Mouse (Mus musculus) effector memory CD4-positive, alpha-beta T cell, adult 5 months (primary cell): ENCODE measurements around the gene Mt3. TPM values are rescaled to one million over a fixed set of nuclear protein-coding genes. Genes with fewer than 3 reads are reported as not detected.

ENCODE experiments used
- polyA plus RNA-seq: library from polyadenylated mRNA; unstranded; fragments of 100-300 nt; shearing (Covaris generic); gene quantifications from one replicate; pipeline ENCODE4 v1.2.1, GENCODE M21; 2017

The Mt3 gene
- polyA plus RNA-seq, result not detected

DNA sequence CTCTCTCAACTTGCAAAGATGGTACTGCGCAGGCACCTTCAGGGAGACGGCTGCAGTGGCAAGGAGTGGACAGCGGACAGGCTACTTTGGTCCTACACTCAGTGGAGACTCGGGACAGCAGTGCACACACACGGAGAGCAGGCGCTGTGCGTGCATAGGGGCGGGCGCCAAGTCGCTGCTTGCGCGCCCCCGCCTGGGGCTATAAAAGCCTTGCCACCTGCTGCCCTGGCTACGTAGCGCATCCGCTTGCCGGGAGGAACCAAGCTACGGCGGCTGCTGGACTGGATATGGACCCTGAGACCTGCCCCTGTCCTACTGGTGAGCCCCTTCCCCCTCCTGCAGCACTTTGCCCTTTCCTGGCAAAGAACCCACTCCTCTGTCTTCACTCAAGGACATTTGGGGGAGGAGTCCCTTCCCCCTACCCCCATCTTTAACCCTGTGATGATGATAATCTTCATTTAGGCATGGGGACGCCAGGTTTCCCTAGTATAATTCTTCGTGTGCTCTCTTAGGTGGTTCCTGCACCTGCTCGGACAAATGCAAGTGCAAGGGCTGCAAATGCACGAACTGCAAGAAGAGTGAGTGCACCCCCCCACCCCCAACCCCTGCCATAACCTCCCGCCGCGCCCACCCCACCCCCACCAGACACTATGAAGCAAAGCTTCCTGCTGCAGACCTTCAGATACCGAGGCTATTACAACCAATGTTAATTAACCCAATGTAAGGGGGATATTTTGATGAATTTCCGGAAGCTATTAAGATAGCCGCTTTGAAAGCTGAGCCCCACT is at the start of gene Mt3:
Mt3 (plus strand) TSS at position 95 of the 788 bp plus-strand sequence.

GRCm38 (mm10) chr8:94136933-94137332 is 15.5 kb upstream of the Mt3 start, which contains the start of gene Mt4:
TSS of gene Mt4 (plus strand) at chr8:94137197.

GRCm38 (mm10) chr8:94172075-94172808 is 19.8 kb downstream of the Mt3 start, which contains the start of gene Mt2:
TSS of gene Mt2 (plus strand) at chr8:94172664.

GRCm38 (mm10) chr8:94178857-94179712 is 26.7 kb downstream of the Mt3 start, which contains the start of gene Mt1:
TSS of gene Mt1 (plus strand) at chr8:94179082.

Other genes starting within 250 kb of the Mt3 start
- gene Amfr, start 139.8 kb upstream of the Mt3 start, polyA plus RNA-seq, result 134 TPM
- 106 TPM for gene Nudt21, start 115.6 kb upstream of the Mt3 start, polyA plus RNA-seq
- gene Ogfod1, start 115.4 kb upstream of the Mt3 start, polyA plus RNA-seq, result 13.2 TPM
- 11.4 TPM for gene Bbs2, start 53.7 kb upstream of the Mt3 start, polyA plus RNA-seq
- gene Mt4, start 15.4 kb upstream of the Mt3 start, polyA plus RNA-seq, result not detected
- gene Mt2, start 20.1 kb downstream of the Mt3 start, polyA plus RNA-seq, result 6.5 TPM
- gene Mt1, start 26.5 kb downstream of the Mt3 start, polyA plus RNA-seq, result 33.8 TPM
- 35.0 TPM for gene Nup93, start 62.0 kb downstream of the Mt3 start, polyA plus RNA-seq
- gene Slc12a3, start 176.6 kb downstream of the Mt3 start, polyA plus RNA-seq, result 0.11 TPM
- 187 TPM for gene Herpud1, start 233.8 kb downstream of the Mt3 start, polyA plus RNA-seq